Mouse (Mus musculus): ENCODE measurements around the gene Rhobtb3.

- TF ChIP-seq POLR2A (IDR thresholded peaks at IDR 0.05; ENCODE audit: borderline replicate concordance, control insufficient read depth, low read depth, low read length) (no peak), CTCF (IDR thresholded peaks at IDR 0.05; ENCODE audit: control insufficient read depth, insufficient read depth, low read length) (no peak)
Observed at GRCm38 (mm10) chr13:75914151-75914550, 29.6 kb downstream of the Rhobtb3 start.
